Mouse (Mus musculus) megakaryocyte-erythroid progenitor cell, adult 5-6 weeks (primary cell): ENCODE results near the gene Gng12. TPM values are rescaled to one million over a fixed set of nuclear protein-coding genes. Genes with fewer than 3 reads are reported as not detected.

Source experiments
- ATAC-seq: replicated peaks from 2 replicates; pipeline ENCODE4 v1.8.0; 2016; ENCODE audit warnings: mild to moderate bottlenecking, inconsistent platforms; ENCODE audit not compliant: severe bottlenecking, poor library complexity, low FRiP score, low TSS enrichment
- total RNA-seq, 2 experiments: library from RNA; stranded (forward) in 1 of 2; stranded (reverse) in 1 of 2; fragments of 200-1000, 215-1000 nt in 1 of 2; fragments of >200 nt in 1 of 2; fragmentation: Nextera tagmentation in 1 of 2; gene quantifications; 2 replicates each; pipeline ENCODE4 v1.2.3; 2014 to 2017

Gng12 gene
- total RNA-seq, 2 experiments from 2014 or later, result 25.4 to 37.5 TPM

GRCm38 (mm10) chr6:66910493-66911435, 14.6 kb downstream of the Gng12 start:
- ATAC-seq, result no peak

DNA sequence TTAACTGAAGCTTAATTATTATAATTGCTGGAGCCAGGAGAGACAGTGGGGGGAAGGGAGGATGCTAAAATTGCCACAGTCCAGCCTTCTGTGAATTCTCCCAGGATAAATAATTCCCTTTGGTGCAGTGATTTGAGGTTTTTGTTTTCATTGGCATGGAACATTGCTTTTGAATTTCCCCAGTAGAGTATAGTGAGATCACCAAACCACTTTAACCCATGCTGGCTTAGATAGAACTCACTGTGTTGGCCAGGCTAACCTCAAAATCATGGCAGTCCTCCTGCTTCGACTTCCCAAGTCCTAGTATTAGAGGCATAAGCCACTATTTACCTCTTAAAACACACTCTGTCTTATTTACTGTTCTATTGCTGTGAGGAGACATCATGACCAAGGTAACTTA, 17.2 kb downstream of the Gng12 start:
- no peak for ATAC-seq

DNA sequence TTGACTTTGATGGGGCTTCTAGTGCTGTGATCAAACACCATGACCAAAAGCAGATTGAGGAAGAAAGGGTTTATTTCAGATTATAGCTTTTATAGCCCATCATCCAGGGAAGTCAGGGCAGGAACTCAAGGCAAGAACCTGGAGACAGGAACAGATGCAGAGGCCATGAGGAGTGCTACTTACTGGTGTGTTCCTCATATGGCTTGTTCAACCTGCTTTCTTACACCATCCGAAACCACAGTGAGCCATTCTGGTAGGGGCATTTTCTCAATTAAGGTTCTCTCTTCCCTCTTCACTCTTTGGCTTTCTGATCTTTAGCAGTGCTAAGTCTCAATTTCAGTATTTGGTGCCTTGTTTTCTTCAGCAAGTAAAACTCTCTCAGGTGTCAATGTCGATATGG, 19.4 kb downstream of the Gng12 start:
- ATAC-seq, result no peak

GRCm38 (mm10) chr6:66917032-66917431, 20.8 kb downstream of the Gng12 start:
- no peak for ATAC-seq

DNA sequence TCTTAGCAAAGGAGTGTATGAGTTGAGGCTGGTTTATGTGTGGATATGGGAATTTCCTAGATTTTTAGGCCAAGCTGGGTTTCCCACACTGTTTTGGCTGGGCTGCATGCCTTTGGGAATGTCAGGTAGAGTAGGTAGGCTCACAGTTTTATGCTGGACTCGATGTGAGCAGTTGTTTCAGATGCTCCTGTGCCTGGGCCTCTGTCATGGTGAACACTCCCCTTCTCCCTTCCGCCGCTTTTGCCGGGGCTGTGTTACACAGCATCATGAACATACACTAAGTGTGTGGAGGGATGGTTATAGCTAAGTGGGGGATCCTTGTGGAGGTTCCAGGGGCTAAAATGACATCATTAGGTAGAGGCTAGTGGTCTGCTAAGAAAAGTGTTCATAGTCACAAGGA, 24.6 kb downstream of the Gng12 start:
- ATAC-seq, result no peak

- no peak for ATAC-seq
Observed at GRCm38 (mm10) chr6:66921755-66922154, 25.6 kb downstream of the Gng12 start.

DNA sequence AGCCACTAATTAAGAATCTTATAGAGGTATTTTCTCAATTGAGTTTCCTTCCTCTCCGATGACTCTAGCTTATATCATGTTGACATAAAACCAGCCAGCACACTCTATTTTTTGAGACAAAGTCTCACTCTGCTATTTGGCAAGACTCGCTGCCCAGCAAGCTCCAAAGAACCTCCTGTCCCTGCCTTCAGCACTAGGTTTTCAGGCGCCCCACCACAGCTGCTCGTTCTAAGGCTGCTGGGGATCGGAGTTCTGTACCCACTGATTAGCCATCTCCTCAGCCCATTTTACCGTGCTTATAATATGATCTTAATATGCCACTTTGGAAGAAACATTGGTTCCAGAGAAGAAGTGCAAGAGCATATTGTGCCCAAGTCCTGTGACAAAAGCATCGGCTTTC, 26.3 kb downstream of the Gng12 start:
- no peak for ATAC-seq

DNA sequence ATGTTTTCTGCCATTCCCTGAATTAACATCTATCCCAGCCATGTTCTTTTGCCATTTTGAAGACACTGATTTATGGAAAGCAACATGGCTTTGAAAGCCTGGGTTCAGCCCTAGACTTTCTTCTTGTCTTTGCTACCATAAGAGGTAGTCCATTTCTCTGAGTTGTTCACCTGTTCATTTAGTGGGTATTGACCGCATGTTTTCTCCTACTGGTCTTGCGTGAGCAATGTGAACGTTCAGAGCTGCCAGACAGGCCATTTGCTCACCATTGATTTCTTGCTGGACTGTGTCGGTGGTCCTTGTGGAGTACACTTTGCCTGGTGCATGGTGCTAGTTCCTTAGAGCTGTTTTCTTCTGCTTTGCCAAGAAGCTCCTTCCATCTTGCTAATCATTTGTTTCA, 27.7 kb downstream of the Gng12 start:
- ATAC-seq, result no peak

GRCm38 (mm10) chr6:66924315-66924965, 28.2 kb downstream of the Gng12 start:
- no peak for ATAC-seq

- no peak for ATAC-seq
Observed at GRCm38 (mm10) chr6:66926269-66926668, 30.1 kb downstream of the Gng12 start.

DNA sequence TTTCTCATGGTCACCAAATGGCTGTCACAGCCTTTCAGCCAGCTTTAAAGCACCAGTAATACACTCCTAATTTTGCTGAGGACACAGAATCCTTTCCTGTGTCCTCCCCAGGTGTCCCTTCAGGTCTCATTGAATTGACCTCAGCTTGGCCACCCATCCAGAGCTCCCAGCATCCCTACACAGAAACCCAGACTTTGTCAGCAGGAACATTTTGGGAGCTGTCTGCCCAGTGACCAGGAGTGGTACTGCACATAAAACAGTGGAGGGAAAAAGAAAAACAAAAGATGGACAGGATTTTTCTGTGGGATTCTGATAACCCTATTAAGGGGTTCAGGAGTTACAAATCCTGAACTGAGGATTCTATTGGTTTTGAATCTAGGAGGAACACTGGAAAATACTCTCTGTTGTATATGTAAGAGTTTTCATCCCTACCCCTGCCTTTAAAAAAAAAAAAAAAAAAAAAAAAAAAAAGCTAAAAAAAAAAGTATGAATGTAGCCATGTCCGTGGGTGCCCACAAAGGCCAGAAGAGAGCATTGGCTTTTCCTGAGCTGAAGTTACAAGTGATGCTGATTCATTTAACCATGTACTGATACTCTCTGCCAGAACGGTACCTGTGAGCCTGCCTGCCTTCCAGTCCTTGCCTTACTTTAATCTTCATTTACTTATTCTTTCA, 32.9 kb downstream of the Gng12 start:
- ATAC-seq, result no peak

- peak; percentile 95 for ATAC-seq
Observed at GRCm38 (mm10) chr6:66929694-66930093, 33.5 kb downstream of the Gng12 start.

GRCm38 (mm10) chr6:66932206-66932819, 36.1 kb downstream of the Gng12 start:
- ATAC-seq, result no peak

GRCm38 (mm10) chr6:66940656-66941235, 44.5 kb downstream of the Gng12 start:
- ATAC-seq, result no peak

DNA sequence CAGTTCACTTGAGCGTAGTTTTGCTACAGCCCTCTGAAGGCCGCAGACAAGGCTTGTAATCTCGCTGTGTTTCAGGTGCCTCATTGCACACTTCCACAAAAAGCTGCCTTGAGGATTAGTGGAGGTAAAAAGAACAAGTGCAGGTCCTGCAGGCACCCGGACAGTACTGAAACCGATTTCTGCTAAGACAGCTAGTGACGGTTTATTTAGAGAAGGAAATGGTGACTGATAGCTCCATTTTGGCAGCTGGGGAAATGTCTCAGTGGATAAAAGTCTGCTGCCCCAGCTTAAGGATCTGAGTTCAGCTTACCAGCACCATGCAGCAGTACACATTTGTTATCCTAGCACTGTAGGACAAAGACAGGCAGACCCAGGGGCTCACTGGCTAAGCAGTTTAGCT, 45.6 kb downstream of the Gng12 start:
- ATAC-seq, result peak; percentile 33

DNA sequence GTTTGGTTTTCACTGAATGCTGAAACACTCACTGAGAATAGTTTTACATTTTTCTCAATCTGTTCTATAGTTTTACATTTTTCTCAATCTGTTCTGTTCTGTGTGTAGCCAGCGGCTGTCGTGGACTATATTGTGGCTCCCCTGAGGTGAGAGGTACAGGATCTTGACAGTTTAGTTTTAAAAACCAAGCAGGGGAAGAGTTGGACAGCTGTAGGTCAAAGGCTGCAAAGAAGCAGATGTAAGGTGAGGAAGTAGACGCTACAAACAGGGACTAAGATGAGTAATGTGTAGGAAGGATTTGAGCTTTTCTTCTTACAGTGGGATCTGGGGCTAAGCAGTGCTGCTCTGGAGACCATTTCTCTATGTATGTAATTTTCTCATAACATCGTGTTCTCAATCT, 46.6 kb downstream of the Gng12 start:
- ATAC-seq, result no peak

GRCm38 (mm10) chr6:66943367-66944189, 47.4 kb downstream of the Gng12 start:
- no peak for ATAC-seq

DNA sequence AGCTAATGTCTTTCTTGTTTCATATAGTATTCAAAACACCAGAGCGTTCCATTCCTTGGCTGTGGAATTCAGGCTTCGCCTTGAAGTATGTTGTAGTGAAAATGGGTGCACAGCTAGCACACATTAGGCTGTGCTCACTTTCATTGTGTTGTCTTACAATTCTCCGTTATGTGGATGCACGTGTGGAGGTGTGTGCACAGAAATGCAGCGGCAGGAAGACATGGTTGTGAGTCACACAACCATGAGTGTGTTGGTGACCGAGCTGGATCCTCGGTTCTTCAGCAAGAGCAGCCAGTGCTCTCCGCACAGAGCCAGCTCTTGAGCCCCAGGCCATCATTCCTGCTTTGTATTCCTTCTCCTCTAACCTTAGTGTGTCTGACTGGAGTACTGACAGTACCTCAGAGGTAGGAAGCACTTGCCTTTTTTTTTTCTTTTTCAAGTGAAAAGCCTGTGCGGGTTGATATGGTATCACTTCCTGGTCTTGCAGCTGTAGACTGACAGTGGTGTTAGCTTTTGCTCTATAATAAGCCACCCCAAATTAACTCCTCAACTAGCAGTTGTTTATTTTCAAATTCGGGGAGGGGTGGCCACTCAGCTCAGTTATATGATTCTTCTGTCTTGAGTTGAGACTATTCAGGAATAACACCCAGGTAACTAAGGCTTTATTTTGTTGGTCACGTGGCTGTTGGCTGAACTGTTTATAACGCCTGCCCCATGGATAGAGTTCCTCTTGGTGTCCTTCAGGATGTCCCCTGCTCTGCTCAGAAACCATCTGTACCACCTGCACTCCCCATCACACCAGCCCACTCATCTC, 48.2 kb downstream of the Gng12 start:
- ATAC-seq, result peak; percentile 44
